Mouse (Mus musculus): ENCODE results near the gene Riok2. TPM values are rescaled to one million over a fixed set of nuclear protein-coding genes. Genes with fewer than 3 reads are reported as not detected.

The Riok2 gene
- total RNA-seq, 2 experiments from 2014 or later = 12.3 to 14.0 TPM

DNA sequence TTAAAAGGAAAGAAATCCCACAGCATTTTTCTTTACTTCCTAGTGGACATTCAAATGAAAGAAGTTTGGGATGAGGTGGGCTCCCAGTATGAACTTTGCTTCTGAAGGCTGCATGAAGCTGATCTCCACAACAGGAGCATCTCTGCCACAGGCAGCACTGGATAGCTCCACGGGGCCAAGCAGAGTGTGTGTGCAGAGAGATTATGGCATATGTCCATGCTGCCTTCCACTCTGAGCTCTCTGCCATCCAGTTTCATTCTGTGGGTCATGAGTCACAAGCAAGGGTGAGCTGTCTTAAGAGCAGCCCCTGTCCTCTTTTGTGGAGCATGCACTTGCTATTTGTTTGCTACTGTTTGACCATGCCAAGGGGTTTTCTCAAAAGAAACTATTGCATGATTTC is 31.5 kb downstream of the Riok2 start:
- DNase-seq (ENCODE audit: low spot score) = no peak

DNA sequence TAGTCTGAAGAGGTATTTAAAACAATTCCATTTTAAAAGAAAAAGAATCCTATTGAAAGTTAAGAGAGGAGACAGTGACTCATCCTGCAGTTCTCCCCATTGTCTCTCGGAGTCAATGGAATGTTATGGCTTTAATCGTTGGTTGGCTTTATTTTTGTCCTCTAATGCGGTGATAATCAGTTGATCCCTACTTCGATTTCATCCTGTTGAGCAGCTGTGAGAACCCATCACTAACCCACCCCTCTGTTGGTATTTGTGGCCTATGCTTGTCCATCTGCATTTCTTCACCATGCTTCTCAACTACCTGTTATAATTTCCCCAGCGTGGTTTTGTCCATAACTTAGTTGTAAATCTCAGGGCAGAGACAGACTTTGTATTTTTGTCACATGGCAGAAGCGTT is 34.0 kb downstream of the Riok2 start:
- DNase-seq (ENCODE audit: low spot score) = no peak

DNA sequence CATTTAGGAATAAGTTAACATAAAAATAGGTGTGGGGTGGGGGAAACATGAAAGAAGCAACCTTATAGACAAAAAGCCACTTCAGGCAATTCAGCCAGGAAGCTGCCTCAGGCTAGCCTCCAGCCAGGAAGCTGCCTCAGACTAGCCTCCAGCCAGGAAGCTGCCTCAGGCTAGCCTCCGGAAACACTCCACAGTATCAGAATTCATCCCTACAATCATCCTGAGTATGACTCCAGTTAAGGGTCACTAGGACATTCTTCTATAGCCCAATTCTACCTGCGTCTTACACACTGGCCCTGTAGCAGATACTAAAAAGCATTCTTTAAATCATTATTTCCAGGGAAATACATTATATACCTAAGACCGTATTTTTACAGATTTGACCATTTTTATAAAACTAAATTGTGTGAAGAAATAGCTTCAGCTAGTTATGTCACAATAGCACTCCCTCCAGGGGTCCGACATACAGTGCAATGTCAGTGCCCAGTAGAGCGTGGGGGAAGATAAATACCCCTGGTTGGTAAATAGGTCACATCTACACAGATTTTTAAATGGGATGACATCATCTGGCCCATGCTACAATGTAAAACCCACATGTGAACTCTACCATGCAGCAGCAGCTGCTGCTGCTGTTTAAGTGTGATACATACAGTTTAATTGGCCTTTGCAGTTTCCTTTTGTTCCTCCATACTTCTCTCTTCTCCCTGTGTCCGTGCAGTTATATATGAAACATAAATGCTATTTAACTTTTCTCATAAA is 34.8 kb downstream of the Riok2 start:
- no peak for DNase-seq (ENCODE audit: low spot score)

DNA sequence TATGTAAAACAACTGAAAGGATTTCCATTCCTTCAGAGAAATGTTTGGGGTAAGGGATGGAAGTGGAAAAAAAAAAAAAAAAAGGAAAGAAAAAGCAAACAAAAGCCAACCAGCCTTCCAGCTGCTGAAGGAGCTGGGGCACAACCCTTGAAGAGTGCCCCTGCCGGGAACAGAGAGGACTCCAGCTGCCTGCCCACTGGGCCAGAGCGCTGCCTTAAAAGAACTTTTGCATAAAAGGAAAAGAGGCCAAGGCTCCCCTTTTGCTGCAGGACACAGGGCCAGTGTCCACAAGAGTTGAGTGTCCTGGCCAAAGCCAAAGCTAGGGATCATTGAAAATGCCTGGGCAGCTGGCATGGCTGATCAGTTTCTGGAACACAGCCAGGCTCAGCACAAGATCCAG is 35.5 kb downstream of the Riok2 start:
- no peak for DNase-seq (ENCODE audit: low spot score)

DNA sequence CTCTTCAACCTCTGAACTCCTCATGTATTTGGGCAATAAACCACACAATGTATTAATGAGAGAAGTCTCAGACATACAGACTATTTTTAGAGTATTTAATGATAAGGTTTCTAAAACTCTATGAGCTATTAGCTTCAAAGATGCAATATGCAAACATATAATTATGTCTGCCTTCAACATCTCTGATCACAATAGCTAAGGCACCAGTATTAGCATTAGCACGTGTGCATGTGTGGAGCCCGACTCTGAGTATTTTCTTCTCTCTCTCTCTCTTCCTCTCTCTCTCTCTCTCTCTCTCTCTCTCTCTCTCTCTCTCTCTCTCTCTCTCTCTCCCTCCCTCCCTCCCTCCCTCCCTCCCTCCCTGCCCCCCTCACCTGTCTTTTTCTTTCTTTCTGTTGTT is 37.3 kb downstream of the Riok2 start:
- DNase-seq (ENCODE audit: low spot score) = no peak

DNA sequence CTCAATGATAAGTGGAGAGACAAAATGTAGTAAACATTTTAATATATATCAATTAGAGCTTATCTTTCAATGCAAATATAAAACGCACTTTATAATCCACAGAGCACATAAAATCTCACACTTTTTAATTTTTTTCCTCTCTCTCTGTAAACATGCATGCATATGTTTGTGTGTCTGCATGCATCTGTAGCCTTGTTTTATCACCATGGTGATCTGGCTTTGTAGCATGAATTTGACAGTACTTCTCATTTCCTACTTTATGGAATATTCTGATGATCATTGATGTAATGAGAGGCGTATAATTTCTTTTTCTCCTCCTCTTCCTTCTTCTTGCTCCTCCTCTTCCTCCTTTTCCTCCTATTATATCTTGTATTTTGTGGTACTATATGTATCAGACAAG is 38.1 kb downstream of the Riok2 start:
- DNase-seq (ENCODE audit: low spot score) = no peak

DNA sequence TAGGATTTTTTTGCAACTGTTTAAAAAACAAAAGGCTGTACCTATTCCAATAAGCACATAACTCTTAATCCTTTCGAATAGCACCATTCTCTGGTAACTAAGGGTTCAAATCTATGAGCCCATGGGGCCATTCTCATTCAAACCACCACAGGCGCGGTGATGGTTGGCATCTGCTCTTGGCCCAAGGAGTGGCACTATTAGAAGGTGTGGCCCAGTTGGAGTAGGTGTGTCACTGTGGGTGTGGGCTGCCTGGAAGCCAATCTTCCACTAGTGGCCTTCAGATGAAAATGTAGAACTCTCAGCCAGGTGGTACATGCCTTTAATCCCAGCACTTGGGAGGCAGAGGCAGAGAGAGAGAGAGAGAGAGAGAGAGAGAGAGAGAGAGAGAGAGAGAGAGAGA is 40.1 kb downstream of the Riok2 start:
- DNase-seq (ENCODE audit: low spot score) = no peak

DNA sequence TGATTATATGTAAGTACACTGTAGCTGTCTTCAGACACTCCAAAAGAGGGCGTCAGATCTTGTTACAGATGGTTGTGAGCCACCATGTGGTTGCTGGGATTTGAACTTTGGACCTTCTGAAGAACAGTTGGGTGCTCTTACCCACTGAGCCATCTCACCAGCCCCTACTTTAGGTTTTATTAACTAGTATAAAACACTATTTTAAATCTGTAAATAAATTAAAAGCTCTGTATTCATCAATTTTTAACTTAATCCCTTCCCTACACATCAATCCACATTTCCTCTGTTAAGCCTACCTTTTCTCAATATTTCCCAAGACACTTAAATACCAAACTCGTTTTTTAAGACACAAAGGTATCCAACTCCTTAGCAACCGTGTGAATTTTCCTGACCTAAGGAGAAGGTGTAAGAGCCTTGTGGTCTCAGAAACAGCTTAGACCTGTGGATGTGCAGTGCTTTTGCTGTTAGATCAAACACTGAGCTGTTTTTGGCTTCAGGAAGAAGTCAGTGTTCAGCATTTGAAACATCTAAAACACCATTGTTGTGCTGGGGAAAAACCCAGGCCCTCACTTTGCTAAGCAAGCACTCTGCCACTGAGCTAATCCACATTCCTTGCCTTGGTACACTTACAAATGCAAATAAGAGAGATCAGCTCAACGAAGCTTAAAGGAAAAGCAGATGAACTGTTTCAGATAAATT is 50.6 kb downstream of the Riok2 start:
- no peak for DNase-seq (ENCODE audit: low spot score)

DNA sequence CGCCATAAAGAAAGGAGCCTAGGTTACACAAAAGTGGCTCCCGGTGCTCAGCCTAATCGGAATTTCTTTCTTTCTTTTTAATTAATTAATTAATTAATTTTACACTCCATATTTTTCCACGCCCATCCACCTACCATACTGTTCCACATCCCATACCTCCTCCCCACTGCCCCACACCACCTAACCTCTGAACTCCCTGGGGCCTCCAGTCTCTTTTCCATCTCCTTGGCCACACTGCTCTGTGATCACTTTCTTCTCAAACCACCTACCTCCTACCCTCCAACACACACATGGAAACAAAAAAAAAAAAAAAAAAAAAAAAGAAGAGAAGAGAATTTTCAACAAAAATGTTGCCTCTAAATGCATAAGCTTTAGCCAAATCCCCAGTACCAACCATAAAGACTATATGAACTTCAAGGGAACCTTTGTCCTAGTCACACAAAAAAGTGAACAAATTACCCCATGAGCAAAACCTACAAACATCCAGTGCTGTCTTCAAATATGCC is 51.3 kb downstream of the Riok2 start:
- no peak for DNase-seq (ENCODE audit: low spot score)

DNA sequence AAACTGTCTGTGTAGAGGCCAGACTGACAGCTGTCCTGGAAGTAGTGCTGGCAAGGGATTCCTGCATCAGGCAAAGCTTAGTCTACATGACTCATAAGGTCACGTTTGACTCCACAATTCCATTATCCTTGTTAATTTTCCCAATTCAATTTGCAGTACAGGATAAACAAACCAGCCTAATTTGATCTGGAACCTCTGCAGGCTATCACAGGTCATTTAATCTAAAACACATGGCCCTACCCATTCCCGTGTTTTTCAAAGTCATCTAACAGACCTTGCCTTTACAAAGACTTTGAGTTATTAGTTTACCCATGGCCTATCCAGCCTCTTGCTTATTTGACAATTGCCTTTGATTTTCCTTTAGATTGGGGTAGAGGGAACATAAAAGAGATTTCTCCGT is 51.8 kb downstream of the Riok2 start:
- DNase-seq (ENCODE audit: low spot score) = no peak

DNA sequence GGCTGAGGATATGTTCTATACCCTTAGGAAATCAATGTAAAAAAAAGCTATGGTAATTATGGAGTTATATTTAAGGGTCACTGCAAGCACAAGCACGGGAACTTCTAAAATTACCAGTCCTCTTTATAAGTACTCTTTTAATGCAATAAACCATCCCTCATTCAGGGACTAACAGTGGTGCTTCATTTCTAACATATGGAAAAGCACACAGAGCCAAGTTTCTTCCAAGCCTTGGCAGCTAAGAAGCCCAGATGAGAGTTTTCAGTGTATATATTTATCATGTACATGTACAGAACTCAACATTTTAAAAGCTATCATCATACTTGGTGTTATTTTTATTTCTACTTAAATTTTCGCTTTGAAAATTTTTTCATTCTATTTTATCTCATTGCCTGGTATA is 54.8 kb downstream of the Riok2 start:
- DNase-seq (ENCODE audit: low spot score) = no peak

DNA sequence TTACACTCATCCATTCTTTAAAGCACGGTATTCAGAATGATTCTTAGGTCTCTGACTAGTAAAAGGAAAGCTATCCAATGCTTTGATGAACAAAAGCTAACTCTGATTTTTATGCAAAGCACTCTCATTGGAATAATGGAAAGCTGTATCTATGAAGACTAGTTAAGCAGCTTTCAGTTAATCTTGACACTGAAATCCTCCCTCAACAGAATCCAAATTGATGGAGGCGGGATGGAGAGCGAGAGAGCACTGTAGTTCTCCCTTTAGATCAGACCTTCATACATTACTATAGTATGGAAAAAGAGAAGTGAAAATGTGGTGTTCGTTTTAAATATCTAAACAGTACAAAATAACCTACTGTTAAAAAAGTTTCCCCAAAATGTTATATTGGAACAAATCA is 59.6 kb downstream of the Riok2 start:
- no peak for DNase-seq (ENCODE audit: low spot score)

DNA sequence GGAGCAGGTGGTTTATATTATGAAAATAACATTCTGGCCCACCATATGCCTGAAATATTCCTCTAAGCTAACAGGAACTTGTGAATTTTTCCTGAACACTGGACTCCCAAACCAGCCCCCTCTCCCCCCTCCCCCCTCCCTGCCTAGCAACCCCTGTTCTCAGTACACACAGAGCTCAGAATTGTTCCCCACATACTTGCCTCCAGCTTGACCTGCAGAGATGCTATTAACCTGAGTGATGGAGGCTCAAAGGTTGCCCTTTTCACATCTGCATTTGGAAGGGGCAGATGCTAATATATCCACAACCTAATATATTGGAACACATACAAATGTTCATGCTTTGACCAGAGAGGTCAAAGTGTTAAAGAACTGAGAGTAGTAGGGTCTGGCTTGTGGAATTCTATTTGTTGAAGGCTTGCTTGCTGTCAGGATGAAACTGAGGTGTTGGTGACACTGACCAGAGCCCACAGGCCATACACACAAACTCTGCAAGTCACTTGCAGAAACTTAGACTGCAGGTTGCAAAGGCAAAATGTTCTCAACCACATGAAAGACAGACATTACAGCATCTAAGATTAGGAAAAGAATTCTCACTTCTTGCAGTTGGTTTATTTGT is 64.6 kb downstream of the Riok2 start:
- DNase-seq (ENCODE audit: low spot score) = no peak

DNA sequence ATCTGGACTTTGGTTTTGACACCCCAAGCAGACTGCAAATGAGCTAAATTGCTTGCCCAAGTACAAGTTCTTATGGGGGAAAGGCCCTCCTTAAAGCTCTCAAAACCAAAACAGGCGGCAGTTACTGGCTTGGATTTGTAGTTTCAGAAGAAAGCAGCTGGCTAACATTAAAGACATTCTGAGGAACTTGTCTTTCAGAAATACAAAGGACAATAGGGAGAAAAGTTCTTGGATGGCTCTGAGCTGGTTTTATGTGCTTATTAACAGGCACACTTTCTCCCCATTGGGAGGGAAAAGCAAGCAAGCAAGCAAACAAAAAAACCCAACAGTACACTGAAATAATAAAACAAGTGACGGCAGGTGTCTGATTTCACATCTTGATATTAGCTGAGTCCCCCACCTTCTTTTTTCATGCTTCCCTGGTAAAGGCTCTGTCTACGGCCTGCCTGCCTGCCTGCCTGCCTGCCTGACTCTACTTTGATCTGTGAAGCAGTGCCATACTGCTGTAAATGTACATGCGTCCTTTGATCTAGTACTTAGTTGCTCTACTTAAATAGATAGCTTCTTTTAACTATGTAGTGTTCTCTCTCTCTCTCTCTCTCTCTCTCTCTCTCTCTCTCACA is 67.9 kb downstream of the Riok2 start:
- DNase-seq (ENCODE audit: low spot score) = no peak

DNA sequence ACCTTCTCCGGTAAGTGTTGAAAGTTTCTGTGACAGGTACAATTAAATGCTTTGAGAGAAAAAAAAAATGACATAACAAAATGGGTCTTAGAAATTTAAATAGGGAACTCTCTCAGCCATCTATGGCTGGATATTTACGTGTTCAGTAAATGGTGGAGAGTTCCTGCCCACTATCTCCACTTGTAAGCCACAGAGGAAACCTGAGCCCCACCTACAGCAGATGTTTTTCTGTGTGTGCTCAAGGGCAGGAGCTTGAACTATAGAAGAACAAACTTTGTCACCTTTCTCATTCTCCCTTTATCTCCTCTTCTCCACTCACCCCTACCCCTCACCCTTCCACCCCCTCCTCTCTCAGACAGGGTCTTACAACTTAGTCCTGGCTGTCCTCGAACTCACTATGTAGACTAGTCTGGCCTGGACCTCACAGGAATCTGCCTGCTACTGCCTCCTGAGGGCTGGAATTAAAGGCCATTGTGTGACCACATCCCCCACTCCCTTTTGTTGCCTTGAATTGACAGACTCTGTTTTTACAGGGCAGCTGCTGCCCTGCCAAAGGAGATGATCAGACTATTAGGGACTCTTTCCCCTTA is 70.3 kb downstream of the Riok2 start:
- no peak for DNase-seq (ENCODE audit: low spot score)

Other genes with a start within 250 kb of the Riok2 start
- under 1 TPM; 0.43 to 0.64 TPM for gene Lix1, start 28.4 kb downstream of the Riok2 start, total RNA-seq (2021)

Measured in gastrocnemius, adult 18-20 months (tissue).